Mouse (Mus musculus): ENCODE data around the gene Phlpp1.

DNA sequence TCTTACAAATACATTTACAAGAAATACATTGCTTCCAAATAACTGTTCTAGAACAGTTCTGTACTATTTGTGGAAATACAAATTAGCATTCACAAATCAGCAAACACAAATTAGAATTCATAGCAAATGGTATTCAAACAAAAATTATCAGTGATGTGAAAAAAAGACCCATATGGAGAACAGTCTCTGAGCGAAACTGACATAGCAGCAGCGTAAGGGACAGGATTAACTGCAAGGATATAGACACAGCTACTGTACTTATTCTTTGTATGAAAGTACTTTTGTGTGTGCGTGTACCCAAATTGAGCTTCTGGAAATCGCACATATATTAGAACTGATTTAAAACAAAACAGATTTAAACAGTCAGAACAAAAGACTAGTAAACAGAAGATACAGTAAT lies 103.6 kb downstream of the Phlpp1 start:
- TF ChIP-seq MAX (IDR thresholded peaks at IDR 0.05; ENCODE audit: low read length), result no peak
- no peak for TF ChIP-seq MYC (IDR thresholded peaks at IDR 0.05; ENCODE audit: low read depth, low read length)
- TF ChIP-seq SMC3 (IDR thresholded peaks at IDR 0.05; ENCODE audit: low read depth, low read length), result no peak
- TF ChIP-seq BHLHE40 (IDR thresholded peaks at IDR 0.05; ENCODE audit: low read depth, low read length), result no peak; the same call in 1 of the 2 replicates
- no peak for TF ChIP-seq POLR2A (IDR thresholded peaks at IDR 0.05; ENCODE audit: low read depth, low read length)
- no peak for TF ChIP-seq GABPA (IDR thresholded peaks at IDR 0.05; ENCODE audit: insufficient replicate concordance, low read depth, low read length)
- TF ChIP-seq TCF12 (IDR thresholded peaks at IDR 0.05; ENCODE audit: low read depth, low read length), result no peak
- no peak for TF ChIP-seq EP300 (IDR thresholded peaks at IDR 0.05; ENCODE audit: low read length)
- no peak for TF ChIP-seq POLR2AphosphoS2 (IDR thresholded peaks at IDR 0.05; ENCODE audit: low read depth, low read length)
- no peak for TF ChIP-seq ZC3H11A (IDR thresholded peaks at IDR 0.05; ENCODE audit: low read depth, low read length)

Measured in CH12.LX (cell line).